Mouse (Mus musculus): ENCODE measurements at regions not wholly inside any gene's neighbourhood (a gene's known extent, or its start where the extent isn't known, plus 50 kb on each side); places are given as distances from the start of the nearest gene placed in this dataset.

GRCm38 (mm10) chr19:21166465-21166860, 105.6 kb upstream of the Zfand5 start:
- TF ChIP-seq POLR2A (IDR thresholded peaks at IDR 0.05; ENCODE audit: insufficient read depth, low read length) = no peak
- TF ChIP-seq CTCF (IDR thresholded peaks at IDR 0.05; ENCODE audit: low read depth, low read length) = no peak
- no peak for TF ChIP-seq EP300 (IDR thresholded peaks at IDR 0.05; ENCODE audit: insufficient read depth, low read depth, low read length)

All from ES-Bruce4 (cell line).